ENCODE assay signal across 17 mouse cellular contexts in the genomic region with DNA sequence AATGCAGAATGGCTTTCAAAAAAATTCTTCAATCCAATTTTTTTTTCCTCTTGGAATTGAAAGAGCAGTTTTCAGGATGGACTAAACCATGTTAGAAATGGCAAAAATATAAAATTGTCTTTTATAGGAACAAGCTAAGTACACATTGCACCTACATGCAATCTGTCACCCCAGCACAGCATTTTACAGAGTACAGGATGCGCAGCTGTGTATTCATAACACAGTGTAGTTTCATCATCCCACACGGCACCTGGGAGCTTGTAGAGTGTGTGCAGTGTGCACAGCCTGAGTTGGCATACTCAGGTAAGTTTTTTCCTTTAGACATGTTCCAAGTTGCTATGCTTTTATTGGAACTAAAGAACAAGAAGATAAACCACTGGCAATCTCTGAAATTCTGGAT.
A peak's percentile ranks its signal among the peaks of the same experiment; 100 is the strongest.
DNase-seq lines count a peak whose midpoint lies in the region; ATAC-seq lines count a peak whose summit lies in the region.
"Had no signal": no experiment of that assay in that cellular context is flagged by ENCODE, and none has a peak within 500 bp of the region (broad histone marks: within the 10 kb centered on the region; RNA-seq: fewer than 3 reads in every experiment).

No protein-coding gene starts in this region.

- no peak overlapping the region for H3K4me3 ChIP-seq in hindbrain, embryonic 12.5 days
- H3K4me3 ChIP-seq: forebrain, embryonic 13.5 days; midbrain, embryonic 12.5 days had no signal

- no peaks in the 10 kb centered on the region for H3K9me3 ChIP-seq in hindbrain, embryonic 12.5 days (replicated peaks)
- H3K9me3 ChIP-seq: forebrain, embryonic 13.5 days; midbrain, embryonic 12.5 days had no signal

- no peaks in the 10 kb centered on the region for H3K4me1 ChIP-seq in hindbrain, embryonic 12.5 days
- H3K4me1 ChIP-seq: midbrain, embryonic 12.5 days had no signal

- H3K4me2 ChIP-seq in hindbrain, embryonic 12.5 days (replicated peaks) = no peak overlapping the region
- H3K4me2 ChIP-seq: forebrain, embryonic 13.5 days; midbrain, embryonic 12.5 days had no signal

- ATAC-seq in megakaryocyte progenitor cell, adult 5-6 weeks (replicated peaks; ENCODE audit: poor library complexity) = no peak
- ATAC-seq in hindbrain, embryonic 12.5 days (ENCODE audit: low FRiP score) = no peak
- ATAC-seq: forebrain, embryonic 13.5 days; lung, postnatal 0 days had no signal

- 95% methylated on average over 2 of the region's 2 CpGs for WGBS in hindbrain, embryonic 12.5 days

- H3K9ac ChIP-seq in hindbrain, embryonic 12.5 days = no peak overlapping the region
- H3K9ac ChIP-seq: forebrain, embryonic 13.5 days; midbrain, embryonic 12.5 days had no signal

- H3K27ac ChIP-seq in hindbrain, embryonic 12.5 days = no peak overlapping the region
- H3K27ac ChIP-seq: forebrain, embryonic 13.5 days; midbrain, embryonic 12.5 days had no signal

- no peaks in the 10 kb centered on the region for H3K36me3 ChIP-seq in hindbrain, embryonic 12.5 days
- H3K36me3 ChIP-seq: midbrain, embryonic 12.5 days had no signal

- H3K27me3 ChIP-seq in hindbrain, embryonic 12.5 days = no peaks in the 10 kb centered on the region
- H3K27me3 ChIP-seq: forebrain, embryonic 13.5 days; midbrain, embryonic 12.5 days had no signal

- DNase-seq in brain, adult 2 months (ENCODE audit: low read depth, low spot score) = peak; percentile 89
- DNase-seq in frontal cortex, postnatal 36 days (ENCODE audit: low spot score in 2 of 2) = peak; percentile 49 to 82
- DNase-seq in layer of hippocampus, postnatal 36 days = peak; percentile 57 to 60
- DNase-seq in right cerebral cortex, adult 2 months (ENCODE audit: low spot score in 2 of 2) = peak; percentile 71 to 74
- DNase-seq in spleen, postnatal 10 days (ENCODE audit: low spot score in 2 of 2) = no peak
- no peak for DNase-seq in embryo, embryonic 10 days (ENCODE audit: low spot score)
- DNase-seq: cerebellum, adult 9-10 months; heart, adult 18-20 months; heart, postnatal 4 days; kidney, adult 11 months; kidney, postnatal 14 days; thymus, postnatal 14 days had no signal

Comparison
In these comparisons a context has a peak if more than half of its experiments do, and no peak if none do; other contexts are left out.
1. DNase-seq: peak in brain, adult 2 months (single experiment), frontal cortex, postnatal 36 days (2 of 2), layer of hippocampus, postnatal 36 days (2 of 2) and right cerebral cortex, adult 2 months (2 of 2); none in spleen, postnatal 10 days (0 of 2) and embryo, embryonic 10 days (single experiment).